Mouse (Mus musculus): ENCODE results near the gene Chat. TPM values are rescaled to one million over a fixed set of nuclear protein-coding genes. Genes with fewer than 3 reads are reported as not detected.

Chat gene
- 0.19 TPM for polyA plus RNA-seq (2017; shearing (Covaris generic))

GRCm38 (mm10) chr14:32465889-32466288, at the start of gene Chat:
Chat (minus strand) TSS chr14:32465989.

GRCm38 (mm10) chr14:32513336-32514032, 47.7 kb upstream of the Chat start, which contains the start of gene Ercc6:
Ercc6 (plus strand) TSS chr14:32513521.

DNA sequence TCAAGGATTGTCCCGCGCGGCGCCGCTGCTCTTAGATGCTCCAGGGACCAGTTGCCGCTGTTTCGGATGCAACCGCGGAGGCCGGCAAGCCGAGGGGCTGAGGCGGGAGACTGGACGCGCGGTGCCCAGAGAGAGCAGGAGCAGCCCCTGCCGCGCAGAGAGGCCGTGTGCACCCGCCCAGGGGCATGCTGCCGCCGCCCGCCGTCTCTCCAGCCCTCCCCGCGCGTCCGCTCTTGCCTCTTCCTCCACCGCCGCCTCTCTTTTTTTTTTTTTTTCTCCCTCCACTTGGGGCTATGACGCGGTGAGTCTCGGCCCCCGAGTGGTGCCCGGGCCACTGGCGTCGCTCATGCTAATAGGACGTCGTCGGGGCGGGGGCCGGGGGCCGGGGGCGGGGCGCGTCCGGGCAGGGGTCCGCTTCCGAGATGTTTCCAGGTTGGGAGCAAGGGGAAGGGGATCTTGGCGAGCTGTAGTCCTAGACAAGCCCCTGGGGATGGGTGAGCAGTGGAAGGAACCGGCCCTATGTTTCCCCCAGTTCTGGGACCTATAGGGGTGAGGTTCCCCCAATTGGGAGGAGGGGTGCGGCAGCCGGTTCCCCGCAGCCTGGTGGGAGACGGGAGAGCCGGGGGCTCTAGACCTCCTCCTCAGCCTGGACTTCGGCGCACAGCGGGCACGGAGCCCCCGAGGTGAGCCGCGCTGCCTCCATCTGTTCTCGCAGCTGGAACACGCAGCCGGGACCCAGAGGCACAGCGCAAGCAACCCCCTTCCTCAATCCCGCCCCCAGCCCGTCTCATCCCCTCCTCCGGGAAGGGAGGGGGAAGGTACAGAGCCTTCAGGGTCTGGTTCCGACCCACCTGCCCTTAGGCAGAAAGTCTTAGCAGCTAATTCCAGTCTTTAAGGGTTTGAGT, 936 bp downstream of the Chat start, which contains the start of gene Slc18a3:
TSS of gene Slc18a3 (minus strand) at position 250 of the 905 bp plus-strand sequence.

GRCm38 (mm10) chr14:32388196-32388595, 77.6 kb downstream of the Chat start, which contains the start of gene 1700024G13Rik:
1700024G13Rik (minus strand) TSS chr14:32388391.

Other genes with a start within 250 kb of the Chat start
- 0.10 TPM for gene Ogdhl, start 144.0 kb downstream of the Chat start, polyA plus RNA-seq (2017; shearing (Covaris generic))
- gene 1700024G13Rik, start 77.6 kb downstream of the Chat start, polyA plus RNA-seq (2017; shearing (Covaris generic)), result not detected
- not detected for gene Slc18a3, start 1.1 kb downstream of the Chat start, polyA plus RNA-seq (2017; shearing (Covaris generic))
- gene Ercc6, start 47.5 kb upstream of the Chat start, polyA plus RNA-seq (2017; shearing (Covaris generic)), result 52.4 TPM
- gene Prrxl1, start 133.4 kb upstream of the Chat start, polyA plus RNA-seq (2017; shearing (Covaris generic)), result not detected
- gene 3425401B19Rik, start 219.3 kb upstream of the Chat start, polyA plus RNA-seq (2017; shearing (Covaris generic)), result not detected

All from naive thymus-derived CD4-positive, alpha-beta T cell, adult 5 months (primary cell).